Mouse (Mus musculus) heart, adult 8-10 months (tissue): ENCODE measurements around the gene Efna1. TPM values are rescaled to one million over a fixed set of nuclear protein-coding genes. Genes with fewer than 3 reads are reported as not detected.

Experiments
- DNase-seq: peaks from one replicate; pipeline ENCODE4 v3.0.0; 2022; ENCODE audit warnings: low spot score
- total RNA-seq, 4 experiments: library from RNA; stranded (reverse); gene quantifications; 2 replicates each; pipeline ENCODE4 v1.2.4; 2022

Gene Efna1
- total RNA-seq, 4 experiments from 2014 or later, result 28.2 to 36.1 (median 32.6) TPM

DNA sequence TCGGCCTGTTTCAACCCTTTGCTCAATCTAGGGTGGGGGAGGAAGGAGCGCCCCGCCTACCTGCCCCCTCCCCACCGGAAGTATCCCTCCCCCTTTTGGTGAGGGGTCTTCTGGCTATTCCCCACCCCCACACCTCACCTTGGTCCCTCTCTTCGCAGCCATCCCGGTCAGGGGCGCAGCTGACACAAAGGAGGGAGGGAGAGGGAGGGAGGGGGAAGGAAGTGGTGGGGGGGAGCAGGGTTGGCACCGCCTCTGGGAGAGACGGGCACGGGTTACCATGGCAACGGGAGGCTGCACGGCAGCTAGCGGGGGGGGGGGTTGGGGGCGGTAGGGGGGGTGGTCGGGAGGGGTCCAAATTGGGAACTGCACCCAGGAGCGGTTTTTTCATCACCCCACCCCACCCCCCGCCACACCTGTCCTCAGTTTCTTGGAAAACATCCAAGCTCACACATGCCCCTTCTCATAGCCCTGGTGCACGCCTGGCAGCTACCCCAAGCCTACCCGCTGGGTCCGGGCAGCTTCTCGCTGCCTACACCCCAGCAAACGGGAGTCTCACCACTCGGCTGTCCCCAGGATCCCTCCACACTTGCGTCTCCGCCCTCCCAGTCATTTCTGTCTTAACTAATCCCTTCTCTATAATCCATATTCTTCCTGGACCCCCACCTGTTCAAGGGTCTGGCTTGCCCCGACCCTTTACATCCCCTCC is 35.8 kb downstream of the Efna1 start:
- no peak for DNase-seq

- no peak for DNase-seq
These were observed 36.6 kb downstream of the Efna1 start for GRCm38 (mm10) chr3:89244158-89244981.

DNA sequence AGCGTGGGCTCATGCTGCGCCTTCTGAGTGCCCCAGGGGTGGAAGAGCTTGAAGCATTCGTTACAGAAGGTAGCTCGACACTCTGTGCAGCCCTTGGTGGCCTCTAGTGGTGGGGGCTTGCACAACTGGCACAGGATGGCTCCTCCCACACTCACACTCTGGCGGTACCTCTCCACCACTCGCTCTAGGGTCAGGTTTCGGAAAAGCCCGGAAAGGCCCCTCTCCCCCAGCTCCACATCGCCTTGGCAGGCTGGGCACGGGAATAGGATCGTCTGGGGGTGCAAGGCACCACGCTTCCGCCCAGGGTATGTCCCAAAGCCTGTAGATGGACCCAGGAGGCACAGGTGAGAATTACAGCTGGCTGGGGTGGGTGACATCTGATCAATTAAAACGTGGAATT is 37.3 kb downstream of the Efna1 start:
- DNase-seq, result no peak

DNA sequence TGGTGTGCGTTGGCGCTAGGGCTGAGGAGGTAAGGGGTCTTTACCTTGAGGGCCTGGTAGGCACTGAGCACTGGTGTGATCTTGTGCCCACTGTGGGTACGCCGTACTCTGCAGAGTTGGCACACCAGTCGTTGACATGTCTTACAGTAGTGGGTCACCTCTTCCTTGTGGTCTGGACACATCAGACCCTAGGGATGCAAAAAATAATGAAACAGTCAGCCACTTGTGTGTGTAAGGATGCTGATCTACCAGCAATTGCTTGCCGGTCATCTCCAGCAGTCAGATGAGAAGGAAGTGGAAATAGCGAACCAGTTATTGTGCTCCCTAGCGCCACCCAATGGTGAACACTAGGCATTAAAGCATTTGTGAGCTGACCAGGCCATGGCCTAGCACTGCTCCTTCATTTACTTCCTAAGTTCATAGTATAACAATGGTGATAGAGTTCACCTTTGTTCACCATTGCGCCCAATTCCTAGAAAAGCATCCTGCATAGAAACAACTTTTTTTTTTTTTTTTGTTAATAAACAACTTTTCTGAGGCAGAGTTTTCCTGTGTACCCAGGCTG is 38.5 kb downstream of the Efna1 start:
- peak; percentile 53 for DNase-seq

DNA sequence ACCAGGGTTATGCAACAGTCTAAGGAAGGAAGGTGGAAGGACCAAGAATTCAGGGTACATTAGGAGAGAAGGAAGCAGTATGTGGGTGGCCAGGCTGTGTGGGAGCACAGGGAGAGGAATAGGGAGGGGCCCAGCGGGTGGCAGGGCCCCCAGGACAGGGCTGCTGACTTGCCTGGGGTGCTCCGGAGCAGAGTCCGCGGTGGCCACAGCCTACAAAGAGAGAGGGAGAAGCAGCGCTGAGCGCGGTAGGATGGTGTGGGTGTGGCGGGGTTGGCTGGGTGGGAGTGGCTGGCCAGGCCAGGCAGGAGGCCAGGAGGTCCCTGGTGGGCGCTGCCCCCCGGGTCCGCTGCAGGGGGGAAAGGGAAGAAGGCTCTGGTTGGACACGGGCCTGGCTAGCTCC is 42.4 kb downstream of the Efna1 start:
- no peak for DNase-seq

- DNase-seq, result no peak
These were observed 43.3 kb downstream of the Efna1 start for GRCm38 (mm10) chr3:89237682-89238081.

DNA sequence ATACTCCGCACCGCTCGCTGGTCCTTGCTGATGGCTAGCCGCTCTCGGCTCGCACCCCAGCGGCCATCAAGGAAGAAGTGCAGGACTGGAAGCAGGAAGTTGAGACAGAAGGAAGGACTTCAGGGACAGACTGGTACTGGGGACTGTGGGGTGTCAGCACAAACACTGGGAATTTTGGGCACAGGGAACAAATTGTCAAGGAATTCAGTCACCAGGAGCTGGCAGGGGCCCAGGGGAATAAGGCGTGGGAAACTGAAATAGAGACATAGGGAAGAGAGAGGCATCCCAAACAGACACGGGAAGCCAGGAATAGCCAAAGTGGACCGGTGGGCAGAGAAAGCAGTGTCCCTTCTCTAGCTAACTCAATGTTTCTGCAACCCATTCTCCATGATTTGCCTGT is 44.4 kb downstream of the Efna1 start:
- DNase-seq, result no peak

GRCm38 (mm10) chr3:89233562-89234110 is 47.3 kb downstream of the Efna1 start:
- DNase-seq, result no peak

DNA sequence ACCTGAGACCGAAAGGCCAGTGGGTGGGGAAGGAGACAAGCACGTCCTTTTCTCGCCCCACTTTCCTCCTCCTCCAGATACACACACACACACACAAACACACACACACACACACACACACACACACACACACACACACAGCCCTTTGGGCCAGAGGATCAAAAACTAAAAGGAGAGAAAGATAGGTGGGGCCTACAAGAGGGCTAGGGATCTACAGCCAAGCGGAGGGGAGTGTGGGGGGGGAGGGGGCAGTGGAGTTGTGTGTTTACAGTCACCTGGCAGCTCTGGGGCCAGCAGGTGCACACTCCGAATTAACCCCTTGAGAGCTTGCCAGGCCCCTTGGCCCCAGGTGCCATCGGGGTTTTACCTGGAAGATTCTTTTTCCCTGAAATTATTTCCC is 48.3 kb downstream of the Efna1 start:
- no peak for DNase-seq

- DNase-seq, result no peak
These were observed 49.1 kb downstream of the Efna1 start for GRCm38 (mm10) chr3:89231772-89232275.

DNA sequence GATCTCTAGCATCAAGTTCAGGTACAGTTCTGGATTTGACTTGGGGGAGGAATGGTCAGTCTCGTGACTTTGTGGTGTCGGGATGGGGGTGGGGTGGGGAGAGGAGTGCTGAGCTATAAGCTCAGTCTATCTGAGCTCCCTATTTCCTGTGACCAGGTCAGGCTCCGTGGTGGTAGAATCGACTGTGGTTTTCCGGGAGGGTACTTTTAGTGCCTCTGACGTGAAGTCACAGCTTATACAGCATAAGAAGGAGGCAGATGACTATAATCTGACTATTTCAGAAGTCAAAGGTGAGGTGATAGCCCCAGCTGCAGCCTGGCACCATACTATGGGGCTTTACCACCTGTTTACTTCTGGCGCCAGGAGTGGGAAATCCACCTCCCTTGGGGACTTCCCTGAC is 49.6 kb downstream of the Efna1 start:
- DNase-seq, result no peak

DNA sequence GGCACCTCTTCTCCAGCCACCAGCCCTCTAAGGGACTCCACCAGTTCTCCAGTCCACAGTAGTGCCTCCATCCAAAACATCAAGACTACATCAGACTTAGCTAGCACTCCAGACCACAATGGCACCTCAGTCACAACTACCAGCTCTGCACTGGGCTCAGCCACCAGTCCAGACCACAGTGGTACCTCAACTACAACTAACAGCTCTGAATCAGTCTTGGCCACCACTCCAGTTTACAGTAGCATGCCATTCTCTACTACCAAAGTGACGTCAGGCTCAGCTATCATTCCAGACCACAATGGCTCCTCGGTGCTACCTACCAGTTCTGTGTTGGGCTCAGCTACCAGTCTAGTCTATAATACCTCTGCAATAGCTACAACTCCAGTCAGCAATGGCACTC is 50.4 kb downstream of the Efna1 start:
- DNase-seq, result no peak

DNA sequence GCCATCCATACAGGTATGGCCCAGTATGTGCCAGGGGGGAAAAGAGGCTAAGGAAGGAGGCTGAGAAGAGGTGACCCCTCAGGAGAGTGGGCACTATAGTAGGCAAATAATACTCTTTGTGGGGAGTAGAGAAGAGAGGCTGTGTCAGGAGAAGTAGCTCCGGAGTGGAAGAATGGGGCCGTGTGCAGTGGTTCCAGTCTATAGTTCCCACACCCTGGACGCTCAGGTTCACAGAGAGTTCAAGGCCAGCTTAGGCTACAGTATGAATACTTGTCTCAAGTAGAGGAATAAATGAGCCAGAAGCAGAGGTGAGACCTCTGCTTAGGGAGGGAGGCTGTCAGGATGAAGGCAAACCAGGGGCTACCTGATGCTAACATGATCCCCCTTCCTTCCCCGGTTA is 51.7 kb downstream of the Efna1 start:
- DNase-seq, result no peak

- DNase-seq, result no peak
These were observed 52.1 kb downstream of the Efna1 start, which contains the start of gene Muc1 for GRCm38 (mm10) chr3:89228836-89229235. Gene Muc1, plus strand, starts transcription at chr3:89229057.

DNA sequence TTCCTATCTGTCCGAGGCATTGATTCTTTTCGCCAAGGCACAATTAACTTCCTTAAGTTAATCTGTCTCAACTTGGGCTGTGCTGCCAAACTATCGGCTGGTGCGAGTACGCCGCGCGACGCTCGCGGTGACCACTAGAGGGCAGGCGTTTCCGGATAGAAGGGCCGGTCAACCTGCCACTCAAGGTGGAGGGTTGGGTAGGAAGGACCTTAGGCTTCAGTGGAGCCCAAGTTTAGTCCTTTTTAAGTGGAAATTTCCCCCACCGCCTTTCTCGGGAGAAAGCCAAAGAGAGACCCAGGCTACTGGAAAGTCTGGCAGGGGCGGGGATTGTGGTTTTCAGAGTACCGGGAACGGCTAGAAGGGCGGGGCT is 52.8 kb downstream of the Efna1 start:
- DNase-seq, result peak; percentile 89

DNA sequence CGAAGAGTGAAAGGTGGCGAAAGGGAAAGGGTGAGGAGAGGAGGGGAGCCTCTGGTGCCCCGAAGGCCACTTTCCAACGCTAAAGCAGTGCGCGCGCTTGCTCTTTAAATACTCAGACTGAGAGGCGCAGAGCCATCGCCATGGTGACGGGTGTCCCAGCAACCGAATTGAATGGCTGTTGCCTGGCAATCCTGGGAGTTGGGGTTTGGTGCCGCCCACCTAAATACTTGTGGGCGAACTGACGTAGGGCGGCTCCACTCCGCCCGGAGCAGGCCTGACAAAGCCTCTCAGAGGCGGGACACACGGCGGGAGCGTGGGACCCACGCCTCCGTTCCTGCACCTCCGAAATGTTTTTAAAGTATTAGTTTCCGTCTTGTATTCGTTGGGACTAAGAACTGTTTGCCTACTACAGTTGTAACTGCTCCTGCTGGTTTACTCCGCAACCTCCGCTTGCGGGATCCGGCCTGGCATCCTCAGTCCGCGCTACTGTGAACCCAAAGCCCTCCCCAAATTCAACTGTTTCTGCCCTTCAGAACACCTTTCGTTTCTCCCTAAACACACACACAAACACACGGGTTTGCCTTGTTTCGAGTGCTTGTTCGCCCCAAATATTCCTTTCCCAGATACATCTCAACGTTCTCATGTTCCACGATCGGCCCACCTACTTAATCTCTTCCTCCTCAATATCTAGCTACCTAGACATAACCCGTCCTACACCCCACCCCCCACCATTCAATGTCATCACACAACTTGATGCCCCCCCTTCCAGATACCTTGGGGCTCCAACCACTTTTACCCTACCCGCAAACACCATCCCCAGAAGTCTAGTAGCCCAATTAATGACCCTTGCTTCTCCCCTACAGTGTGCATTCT is 53.4 kb downstream of the Efna1 start:
- peak; percentile 80 for DNase-seq

DNA sequence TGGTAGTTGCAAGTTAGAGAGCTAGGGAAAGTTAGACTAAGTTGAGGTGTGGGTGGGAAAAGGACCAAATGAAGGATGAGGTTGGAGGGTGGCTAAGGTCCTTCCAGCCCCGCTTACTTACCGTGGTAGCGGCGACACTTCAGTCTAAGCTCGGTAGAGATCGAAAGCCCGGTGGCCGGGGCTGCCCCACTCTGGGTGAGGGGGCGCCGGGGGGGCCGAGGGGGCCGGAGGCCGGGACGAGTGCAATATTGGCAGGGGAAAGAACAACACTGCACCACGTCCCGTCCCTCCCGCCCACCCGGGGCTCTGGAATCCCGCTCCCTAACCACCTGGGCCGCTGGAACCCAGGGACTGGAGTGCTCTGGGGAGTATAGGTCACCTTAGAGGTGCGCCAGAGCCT is 54.0 kb downstream of the Efna1 start, which contains the start of gene Mtx1:
Mtx1 (minus strand) TSS at position 189 of the 400 bp plus-strand sequence.
- no peak for DNase-seq

- no peak for DNase-seq
These were observed 54.6 kb downstream of the Efna1 start for GRCm38 (mm10) chr3:89226361-89226760.

DNA sequence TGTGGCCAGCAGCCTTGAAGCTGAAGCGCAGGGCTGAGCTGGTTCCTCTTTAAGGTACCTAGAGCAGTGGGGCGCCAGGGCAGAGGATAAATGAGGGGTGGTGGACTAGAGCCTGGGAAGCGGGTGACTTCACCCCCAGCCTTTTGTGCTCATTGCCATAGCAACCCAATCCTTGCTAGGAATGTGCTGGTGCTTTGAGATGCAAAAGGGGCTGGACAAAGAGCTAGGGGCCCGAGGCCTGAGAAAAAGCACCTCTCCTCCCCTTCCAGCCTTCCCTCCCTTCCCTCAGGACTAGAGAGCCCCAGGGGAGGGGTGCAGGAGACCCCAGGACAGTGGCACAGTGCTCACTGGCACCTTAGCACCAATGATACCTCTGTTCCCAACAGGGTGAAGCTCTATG is 55.0 kb downstream of the Efna1 start:
- no peak for DNase-seq

GRCm38 (mm10) chr3:89225321-89225815 is 55.6 kb downstream of the Efna1 start:
- DNase-seq, result no peak

DNA sequence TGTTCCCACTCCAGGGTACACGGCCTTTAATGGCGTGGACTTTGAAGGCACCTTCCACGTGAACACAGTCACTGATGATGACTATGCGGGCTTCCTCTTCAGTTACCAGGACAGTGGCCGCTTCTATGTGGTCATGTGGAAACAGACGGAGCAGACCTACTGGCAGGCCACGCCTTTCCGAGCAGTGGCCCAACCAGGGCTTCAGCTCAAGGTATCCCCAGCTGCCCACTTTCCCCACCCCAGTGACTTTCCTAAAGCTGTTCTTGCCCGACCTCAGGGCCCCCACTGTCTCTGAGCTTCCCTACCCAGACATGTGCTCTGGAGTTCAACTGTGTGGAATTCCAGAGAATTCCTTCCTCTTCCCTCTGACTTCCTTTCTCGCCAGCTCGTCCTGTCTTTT is 56.1 kb downstream of the Efna1 start:
- DNase-seq, result no peak
